Mouse (Mus musculus) E14TG2a.4 (cell line): ENCODE results near the gene Slc22a14.
A peak's percentile ranks its signal among the peaks of the same experiment; 100 is the strongest.

Experiments used
- CTCF ChIP-seq: conservative IDR thresholded peaks from 2 replicates; pipeline ENCODE4 v1.5.1; 2014; ENCODE audit warnings: low read length
- NANOG ChIP-seq: IDR thresholded peaks from 2 replicates; pipeline ENCODE4 v1.6.1; 2014; ENCODE audit warnings: borderline replicate concordance, low read length, mixed read lengths
- POU5F1 ChIP-seq: IDR thresholded peaks from 2 replicates; pipeline ENCODE4 v1.6.1; 2014; ENCODE audit warnings: low read length, borderline replicate concordance

DNA sequence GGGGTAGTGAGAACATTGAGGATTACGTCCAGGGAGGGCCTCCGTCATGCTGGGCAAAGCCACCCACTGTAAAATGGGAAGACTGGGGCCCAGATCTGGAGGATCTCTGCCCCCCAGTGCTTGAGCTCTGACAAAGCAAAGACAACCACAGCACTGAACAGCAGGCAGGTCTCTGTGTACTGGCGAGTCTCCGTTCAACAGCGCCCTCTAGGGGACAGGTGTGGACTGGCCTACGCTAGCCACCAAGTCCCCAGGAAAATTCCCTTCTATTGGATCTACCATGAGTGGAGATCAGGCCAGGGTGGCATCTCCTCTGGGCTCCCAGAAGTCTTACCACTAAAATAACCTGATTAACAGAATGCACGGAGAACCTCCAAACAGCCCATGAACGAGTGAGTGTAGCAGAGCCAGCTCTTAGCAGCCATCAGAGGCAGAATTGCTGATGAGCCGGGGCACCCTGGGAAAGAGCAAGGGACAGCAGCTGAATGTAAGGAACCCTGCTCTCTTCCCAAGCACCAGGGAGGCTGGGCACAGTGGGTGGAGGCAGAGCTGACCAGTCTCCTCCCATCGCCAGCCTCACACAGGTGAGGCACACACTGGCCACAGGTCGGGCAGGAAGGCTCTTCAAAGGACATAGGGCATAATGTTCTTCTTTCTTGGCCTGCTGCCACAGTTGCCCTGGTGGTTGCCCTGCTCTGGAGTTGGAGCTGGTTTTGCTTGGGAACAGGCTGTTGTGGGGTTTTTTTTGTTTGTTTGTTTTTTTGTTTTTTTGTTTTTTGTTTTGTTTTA lies 173.0 kb downstream of the Slc22a14 start:
- TF ChIP-seq CTCF (peak; percentile 84), POU5F1 (no peak), NANOG (no peak)
